Mouse (Mus musculus): ENCODE data around the gene Mapk1ip1.

- no peak for TF ChIP-seq POLR2A (IDR thresholded peaks at IDR 0.05; ENCODE audit: extremely low read depth, insufficient read depth, low read length)
- TF ChIP-seq CTCF (IDR thresholded peaks at IDR 0.05; ENCODE audit: low read depth, low read length): no peak
These were observed 38.9 kb downstream of the Mapk1ip1 start for GRCm38 (mm10) chr7:138807146-138807545.
